ENCODE assay signal across 30 mouse cellular contexts in the genomic region with DNA sequence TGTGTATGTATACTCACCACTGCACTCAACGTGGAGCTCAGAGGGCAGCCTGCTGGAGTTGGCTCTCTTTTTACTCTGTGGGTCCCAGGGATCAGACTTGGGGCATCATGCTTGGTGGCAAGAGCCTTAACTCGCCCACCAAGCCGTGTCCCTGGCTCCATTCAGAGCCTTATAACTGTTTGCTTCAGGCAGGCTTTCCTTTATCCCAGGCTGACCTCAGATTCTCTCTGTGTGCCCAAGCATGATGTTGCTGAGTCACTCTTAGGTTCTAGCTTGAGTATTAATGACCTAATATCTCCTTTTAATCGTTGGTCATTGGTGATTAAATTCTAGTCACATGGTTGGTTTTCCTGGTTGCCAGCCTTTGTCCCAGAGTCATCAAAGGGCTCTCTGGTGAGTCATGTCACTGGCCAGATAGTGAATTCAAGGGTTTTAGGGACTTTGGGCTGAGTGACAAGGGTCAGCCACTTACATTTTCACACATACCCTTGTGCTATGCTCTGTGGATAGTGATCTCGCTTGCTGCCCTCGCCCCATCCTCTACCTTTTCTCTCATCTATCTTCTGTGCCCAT. TPM values are rescaled to one million over a fixed set of nuclear protein-coding genes. Genes with fewer than 3 reads are reported as not detected.
A peak's percentile ranks its signal among the peaks of the same experiment; 100 is the strongest.
DNase-seq lines count a peak whose midpoint lies in the region; ATAC-seq and TF ChIP-seq lines count a peak whose summit lies in the region.
"Had no signal": no experiment of that assay in that cellular context is flagged by ENCODE, and none has a peak within 500 bp of the region (broad histone marks: within the 10 kb centered on the region; RNA-seq: fewer than 3 reads in every experiment).

No protein-coding gene starts in this region.

- TF ChIP-seq CTCF in G1E (IDR thresholded peaks at IDR 0.05; ENCODE audit: low read depth, low read length), result no peak
- TF ChIP-seq CTCF in Patski (IDR thresholded peaks at IDR 0.05), result no peak
- TF ChIP-seq CTCF in stomach, postnatal 0 days (IDR thresholded peaks at IDR 0.05; ENCODE audit: low read depth), result no peak

- H3K36me3 ChIP-seq in G1E (replicated peaks), result peaks cover 93% of the 10 kb centered on the region
- H3K36me3 ChIP-seq in stomach, postnatal 0 days (ENCODE audit: control insufficient read depth, insufficient read depth, low read length), result peaks cover 15% of the 10 kb centered on the region; the same call in 1 of the 2 replicates

- in situ Hi-C loops in Patski (cut with MboI; ENCODE audit: low pct_unique_long_range_greater_than_20kb), result loop anchor here (25.0 kb wide), 1 partner anchor 752 kb away; a partner anchor contains a TSS

- no peak overlapping the region for H3K4me2 ChIP-seq in stomach, postnatal 0 days (replicated peaks; ENCODE audit: low read depth)
- H3K4me2 ChIP-seq: heart, embryonic 12.5 days; hindbrain, embryonic 15.5 days; kidney, embryonic 15.5 days; limb, embryonic 12.5 days; liver, embryonic 13.5 days had no signal

- DNase-seq in adrenal gland, postnatal 36 days, result peak; percentile 35 to 49
- no peak for DNase-seq in adrenal gland, adult 8-10 months
- DNase-seq in G1E (ENCODE audit: low spot score) (no peak), Patski (ENCODE audit: low read depth, low spot score) (peak; percentile 73)
- DNase-seq in stomach, postnatal 0 days (ENCODE audit: low spot score), result no peak
- no peak for DNase-seq in heart, postnatal 10 days
- DNase-seq in kidney, adult 8-10 months, result no peak
- DNase-seq: B cell, adult 2 months; cerebellum, adult 2 months; cerebellum, postnatal 14 days; heart, adult 2 months; kidney, adult 11 months; kidney, postnatal 25 days; liver, embryonic 13.5 days; lung, adult 2 months; lung, postnatal 10 days; right cerebral cortex, postnatal 25 days; thymus, adult 2 months; thymus, postnatal 36 days had no signal

- no peaks in the 10 kb centered on the region for H3K27me3 ChIP-seq in G1E (ENCODE audit: insufficient read depth, low read length)
- no peaks in the 10 kb centered on the region for H3K27me3 ChIP-seq in Patski
- H3K27me3 ChIP-seq in stomach, postnatal 0 days (ENCODE audit: control insufficient read depth, insufficient read depth, low read length), result no peaks in the 10 kb centered on the region
- H3K27me3 ChIP-seq: heart, embryonic 12.5 days; hindbrain, embryonic 15.5 days; kidney, embryonic 15.5 days; limb, embryonic 12.5 days; liver, embryonic 13.5 days had no signal

- H3K9me3 ChIP-seq in G1E (replicated peaks), result no peaks in the 10 kb centered on the region
- H3K9me3 ChIP-seq in stomach, postnatal 0 days (ENCODE audit: control insufficient read depth, low read length), result no peaks in the 10 kb centered on the region
- H3K9me3 ChIP-seq: hindbrain, embryonic 15.5 days; kidney, embryonic 15.5 days; limb, embryonic 12.5 days; liver, embryonic 13.5 days; midbrain, embryonic 10.5 days had no signal

- CTCF ChIA-PET in Patski (lab: Charles Lee), result interaction anchor here (1.0 kb wide), 1 partner anchor 11 kb away, joined by 3 read pairs; no protein-coding TSS in a partner anchor

- POLR2A ChIA-PET in Patski (lab: Charles Lee), result interaction anchor here (1.6 to 1.7 kb wide), 2 partner anchors 10 to 37 kb away, joined by 4 to 5 read pairs; a partner anchor contains a TSS

- H3K4me3 ChIP-seq in G1E (ENCODE audit: low read depth, low read length), result no peak overlapping the region
- no peak overlapping the region for H3K4me3 ChIP-seq in stomach, postnatal 0 days (ENCODE audit: low read depth, low read length)
- H3K4me3 ChIP-seq: erythroblast, embryonic 14.5 days; gastrocnemius, adult 2 months; heart, adult 2 months; heart, embryonic 12.5 days; hindbrain, embryonic 15.5 days; kidney, embryonic 15.5 days; left cerebral cortex, adult 2 months; limb, embryonic 12.5 days; liver, embryonic 13.5 days; midbrain, embryonic 10.5 days had no signal

- 87% methylated on average over 6 of the region's 6 CpGs for WGBS in stomach, postnatal 0 days

- no peak for TF ChIP-seq EP300 in stomach, postnatal 0 days (optimal IDR thresholded peaks at IDR 0.05)

- H3K4me1 ChIP-seq in G1E (ENCODE audit: insufficient read depth, low read depth, low read length), result peaks cover 35% of the 10 kb centered on the region
- no peaks in the 10 kb centered on the region for H3K4me1 ChIP-seq in stomach, postnatal 0 days (replicated peaks; ENCODE audit: control insufficient read depth, insufficient read depth)
- H3K4me1 ChIP-seq: heart, embryonic 12.5 days; hindbrain, embryonic 15.5 days; kidney, embryonic 15.5 days; limb, embryonic 12.5 days; midbrain, embryonic 10.5 days had no signal

- ATAC-seq in G1E (ENCODE audit: extremely low read depth, insufficient number of reproducible peaks, low FRiP score, poor library complexity, severe bottlenecking), result 0 out of 2 replicates have a peak, but pooled peaks have one; percentile 18
- peak; percentile 97 for ATAC-seq in Patski
- ATAC-seq in stomach, postnatal 0 days (ENCODE audit: low FRiP score, low TSS enrichment), result peak; percentile 84
- ATAC-seq: forebrain, embryonic 16.5 days; midbrain, embryonic 16.5 days had no signal

- H3K27ac ChIP-seq in stomach, postnatal 0 days (replicated peaks), result no peak overlapping the region
- H3K27ac ChIP-seq: heart, adult 2 months; hindbrain, embryonic 15.5 days; kidney, embryonic 15.5 days; left cerebral cortex, adult 2 months; limb, embryonic 12.5 days; liver, embryonic 13.5 days; macrophage; midbrain, embryonic 10.5 days had no signal

- no peak overlapping the region for H3K9ac ChIP-seq in stomach, postnatal 0 days (ENCODE audit: low read length)
- H3K9ac ChIP-seq: heart, embryonic 12.5 days; hindbrain, embryonic 15.5 days; kidney, embryonic 15.5 days; limb, embryonic 12.5 days; liver, embryonic 13.5 days had no signal

- intact Hi-C loops in heart, postnatal 10 days (cut with DNase I), result no loop called here

RNA-seq across cellular contexts. Expression of a gene that starts 9.1 kb away (rescaled TPM):
- total RNA-seq in adrenal gland, postnatal 36 days (2021), result 10 to 100 TPM; 28.1 to 32.3 TPM
- total RNA-seq in adrenal gland, adult 8-10 months (2022), result 10 to 100 TPM; 34.0 to 36.4 (median 35.7) TPM
- total RNA-seq in G1E (2014; fragmentation: Nextera tagmentation) (27.2 and 29.0 TPM in 2 replicates), G1E (2017) (26.3 and 26.7 TPM in 2 replicates)
- polyA plus RNA-seq in G1E (2012) (6.5 and 6.7 TPM in 2 replicates), Patski (2021) (34.0 TPM)
- 12.6 and 13.8 TPM in 2 replicates for polyA plus RNA-seq in stomach, postnatal 0 days (2015; fragmentation: Nextera tagmentation; extraction: Ambion mirVana)
- total RNA-seq in heart, postnatal 10 days (2021), result 1 to 10 TPM; 9.4 to 9.5 TPM

RNA-seq across cellular contexts. Expression of a gene that starts 9.2 kb away (rescaled TPM):
- total RNA-seq in adrenal gland, postnatal 36 days (2021), result 100 to 1,000 TPM; 109 TPM
- 100 to 1,000 TPM; 101 to 115 (median 106) TPM for total RNA-seq in adrenal gland, adult 8-10 months (2022)
- total RNA-seq in G1E (2014; fragmentation: Nextera tagmentation), result 112 and 123 TPM in 2 replicates
- total RNA-seq in G1E (2017), result 76.1 and 91.8 TPM in 2 replicates
- polyA plus RNA-seq in G1E (2012), result 18.9 and 28.1 TPM in 2 replicates
- 93.7 TPM for polyA plus RNA-seq in Patski (2021)
- polyA plus RNA-seq in stomach, postnatal 0 days (2015; fragmentation: Nextera tagmentation; extraction: Ambion mirVana), result 72.0 and 76.2 TPM in 2 replicates
- 10 to 100 TPM; 44.3 to 46.8 TPM for total RNA-seq in heart, postnatal 10 days (2021)

RNA-seq across cellular contexts. Expression of a gene that starts 47.6 kb away (rescaled TPM):
- total RNA-seq in adrenal gland, postnatal 36 days (2021), result 10 to 100 TPM; 68.0 to 74.2 TPM
- 10 to 100 TPM; 69.6 to 86.9 (median 75.6) TPM for total RNA-seq in adrenal gland, adult 8-10 months (2022)
- total RNA-seq in G1E (2014; fragmentation: Nextera tagmentation), result 62.4 and 63.5 TPM in 2 replicates
- 39.4 and 40.6 TPM in 2 replicates for total RNA-seq in G1E (2017)
- polyA plus RNA-seq in G1E (2012), result 27.3 and 34.6 TPM in 2 replicates
- 62.9 TPM for polyA plus RNA-seq in Patski (2021)
- 33.2 and 34.4 TPM in 2 replicates for polyA plus RNA-seq in stomach, postnatal 0 days (2015; fragmentation: Nextera tagmentation; extraction: Ambion mirVana)
- 10 to 100 TPM; 41.3 to 41.7 TPM for total RNA-seq in heart, postnatal 10 days (2021)

Comparison
In these comparisons a context has a peak if more than half of its experiments do, and no peak if none do; other contexts are left out.
1. DNase-seq: peak in adrenal gland, postnatal 36 days (2 of 2) and Patski (single experiment); none in adrenal gland, adult 8-10 months (single experiment), G1E (single experiment), stomach, postnatal 0 days (single experiment), heart, postnatal 10 days (0 of 2) and kidney, adult 8-10 months (0 of 2).
2. ATAC-seq: peak in every context shown above with its lines; median percentile 97 in Patski; 84 in stomach, postnatal 0 days; 18 in G1E.